Mouse (Mus musculus): ENCODE measurements around the gene Scaf1.

The Scaf1 gene

DNA sequence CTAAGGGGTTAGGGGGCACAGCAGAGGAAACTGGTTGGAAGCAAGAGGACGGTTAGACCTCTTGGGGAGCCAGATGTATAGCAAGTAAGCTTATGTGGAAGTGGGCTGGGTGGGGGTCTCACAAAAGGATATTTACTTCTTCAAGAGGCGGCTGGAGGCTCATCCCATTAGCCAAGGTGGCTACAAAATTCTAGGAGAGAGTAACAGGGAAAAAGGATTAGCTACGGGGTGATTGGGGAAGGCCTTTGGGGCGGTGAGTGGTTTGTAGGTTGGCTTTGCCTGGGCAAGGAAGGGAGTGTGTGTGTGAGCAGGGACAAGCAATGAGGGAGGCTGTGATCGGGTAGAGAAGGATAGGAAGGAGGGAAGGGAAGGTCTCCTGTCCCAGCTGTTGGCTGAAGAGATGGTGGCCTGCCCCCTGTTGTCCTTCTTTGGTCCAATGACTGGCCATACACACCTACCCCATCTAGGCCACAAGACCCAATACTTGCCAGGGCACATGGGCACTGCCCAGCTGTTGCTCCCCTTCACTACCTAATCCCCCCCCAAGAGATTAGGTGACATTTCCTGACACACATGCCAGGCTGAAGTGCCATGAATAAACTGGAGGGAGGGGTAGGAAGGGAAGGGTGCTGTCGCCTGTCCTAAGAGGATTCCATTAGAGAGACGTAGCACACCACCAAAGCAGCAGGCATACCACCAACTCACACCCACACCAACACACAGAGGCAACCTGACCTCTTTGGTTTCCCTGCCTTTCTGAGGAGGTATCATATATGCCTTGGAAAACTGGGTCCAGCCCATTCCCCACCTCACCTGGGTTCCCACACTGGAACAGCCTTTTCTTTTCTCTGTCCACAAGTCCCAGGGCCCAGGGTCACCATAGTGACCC, 32.0 kb downstream of the Scaf1 start:
- no peak for DNase-seq (ENCODE audit: low spot score)

DNA sequence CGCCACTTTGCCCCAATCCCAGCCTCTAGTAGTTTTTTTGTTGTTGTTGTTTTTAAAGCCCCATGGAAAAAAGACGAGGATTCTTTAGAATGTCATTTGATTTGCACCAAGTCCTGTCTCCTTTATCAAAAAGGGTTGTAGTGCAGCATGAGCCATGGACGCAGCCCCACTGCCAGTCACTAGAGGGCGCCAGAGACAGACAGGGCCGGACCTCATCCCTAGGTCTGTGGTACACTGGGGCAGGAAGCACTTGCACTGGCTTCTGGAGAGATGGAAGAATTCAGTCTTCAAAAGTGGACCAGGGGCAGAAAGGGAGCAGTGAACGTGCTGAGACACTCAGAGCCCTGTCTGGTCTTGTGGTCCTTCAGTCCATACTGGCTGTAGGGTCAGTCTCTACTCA, 33.1 kb downstream of the Scaf1 start:
- DNase-seq (ENCODE audit: low spot score) = peak; percentile 82

DNA sequence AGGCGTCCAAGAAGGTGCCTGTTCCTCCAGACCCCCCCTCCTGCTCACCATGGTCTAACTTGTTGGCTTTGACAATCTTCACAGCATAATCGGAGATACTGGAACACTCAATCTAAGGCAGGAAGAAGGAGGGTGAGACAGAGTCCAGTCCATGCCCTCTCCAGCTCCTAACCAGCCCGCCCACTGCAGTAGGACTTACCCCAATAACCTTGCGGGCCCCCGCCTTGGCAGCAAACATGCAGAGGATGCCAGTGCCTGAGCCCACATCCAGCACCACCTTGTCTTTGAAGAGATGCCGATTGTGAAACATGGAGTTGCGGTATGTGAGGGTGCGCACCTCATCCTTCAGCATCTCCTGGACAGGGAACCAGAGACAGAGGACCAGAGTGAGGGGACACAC, 34.6 kb downstream of the Scaf1 start:
- DNase-seq (ENCODE audit: low spot score) = no peak

DNA sequence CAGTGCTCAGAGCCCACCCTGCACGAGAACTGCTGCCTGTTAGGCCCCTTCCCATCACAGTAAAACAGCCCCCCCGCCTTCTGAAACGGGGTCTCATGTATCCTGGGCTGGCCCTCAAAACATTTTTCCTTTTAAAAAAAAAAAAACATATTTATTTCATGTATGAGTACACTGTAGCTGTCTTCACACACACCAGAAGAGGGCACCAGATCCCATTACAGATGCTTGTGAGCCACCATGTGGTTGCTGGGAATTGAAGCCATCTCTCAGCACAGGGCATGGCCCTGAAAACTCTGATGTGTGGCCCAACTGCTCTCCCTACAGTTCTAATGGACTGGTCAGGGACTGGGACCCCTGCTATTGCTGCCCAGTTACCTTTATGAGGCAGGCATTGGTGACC, 37.9 kb downstream of the Scaf1 start:
- DNase-seq (ENCODE audit: low spot score) = no peak

DNA sequence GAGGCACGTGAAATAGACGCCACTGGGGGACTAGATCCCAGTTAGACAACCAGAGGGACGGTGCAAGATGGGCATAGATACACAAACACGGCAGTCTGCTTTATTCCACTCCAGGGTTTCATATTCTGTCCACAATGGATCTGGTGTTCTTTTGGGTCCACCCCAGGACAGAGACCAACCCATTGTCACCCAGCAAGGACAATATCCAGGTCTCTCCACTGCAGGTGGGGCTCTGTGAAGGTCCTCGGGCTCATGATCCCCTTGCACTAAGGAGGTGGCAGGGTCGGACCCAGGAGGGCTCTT, 41.1 kb downstream of the Scaf1 start:
- no peak for DNase-seq (ENCODE audit: low spot score)

DNA sequence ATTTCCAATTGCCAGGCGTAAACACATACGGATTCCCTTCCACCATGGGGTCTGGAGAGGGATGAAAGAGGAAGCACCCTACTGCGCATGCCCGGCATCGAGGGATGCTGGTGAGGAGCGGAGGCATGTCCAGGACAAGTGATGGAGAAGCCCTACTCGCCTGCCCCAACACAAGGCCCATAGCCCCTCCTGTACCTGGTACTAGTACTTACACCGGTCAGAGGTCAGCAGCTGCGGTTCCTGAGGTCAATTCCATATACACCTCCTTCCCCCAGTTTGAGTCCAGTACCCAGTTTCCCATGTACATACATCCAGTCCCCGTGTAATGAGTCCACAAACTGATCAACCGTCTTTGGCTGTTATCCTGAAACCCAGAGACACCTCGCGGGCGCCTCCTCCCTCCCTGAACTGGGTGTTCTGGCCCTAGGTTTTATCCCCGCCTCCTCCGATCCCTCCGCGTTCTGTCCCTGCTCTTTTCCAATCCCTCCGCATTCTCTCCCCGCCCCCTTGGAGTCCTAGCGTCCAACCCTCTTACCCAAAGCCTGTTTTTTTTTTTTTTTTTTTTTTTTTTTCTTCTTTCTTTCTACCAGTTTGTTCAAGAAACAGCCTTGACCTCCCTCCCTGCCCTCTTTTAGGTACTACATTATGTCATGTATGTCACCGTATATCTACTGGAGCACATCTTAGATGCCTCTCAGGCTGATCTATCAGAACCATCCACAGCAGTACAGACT, 41.6 kb downstream of the Scaf1 start, which contains the start of gene Cpt1c:
Gene Cpt1c, minus strand, starts transcription at position 469 of the 734 bp plus-strand sequence.
- peak; percentile 78 for DNase-seq (ENCODE audit: low spot score)

DNA sequence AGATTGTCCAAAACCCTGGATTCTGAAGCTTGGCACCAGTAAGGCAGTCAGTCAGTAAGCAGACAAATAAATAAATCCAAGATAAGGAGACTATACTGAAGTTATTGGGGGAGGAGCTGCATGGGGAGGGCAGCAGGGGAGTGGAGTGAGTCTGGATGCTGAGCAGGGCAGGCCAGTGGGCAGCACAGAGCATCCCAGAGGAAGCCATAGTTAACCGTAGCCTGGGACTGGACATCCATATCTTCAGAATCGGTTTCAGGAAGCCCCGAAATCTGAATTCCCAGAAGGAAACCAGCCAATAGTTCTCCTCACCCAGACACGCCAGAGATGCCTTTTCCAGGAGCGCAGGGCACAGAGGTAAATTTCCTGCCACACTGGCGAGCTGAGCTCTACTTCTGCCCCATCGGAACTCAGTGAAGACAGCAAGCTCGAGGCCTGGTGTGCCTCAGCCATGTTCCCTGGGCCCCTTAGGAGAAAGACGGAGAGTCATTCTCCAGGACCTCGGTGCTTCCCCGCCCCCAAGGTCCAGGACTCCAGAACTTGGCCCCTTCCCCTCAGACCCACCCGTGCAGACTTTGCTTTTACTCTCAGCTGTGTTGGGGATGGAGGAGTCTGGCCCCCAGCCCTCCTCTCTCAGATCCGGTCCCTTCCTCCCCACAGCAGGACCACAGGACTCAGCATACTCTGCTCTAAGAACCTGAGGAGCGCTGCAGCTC, 42.6 kb downstream of the Scaf1 start:
- DNase-seq (ENCODE audit: low spot score) = no peak

DNA sequence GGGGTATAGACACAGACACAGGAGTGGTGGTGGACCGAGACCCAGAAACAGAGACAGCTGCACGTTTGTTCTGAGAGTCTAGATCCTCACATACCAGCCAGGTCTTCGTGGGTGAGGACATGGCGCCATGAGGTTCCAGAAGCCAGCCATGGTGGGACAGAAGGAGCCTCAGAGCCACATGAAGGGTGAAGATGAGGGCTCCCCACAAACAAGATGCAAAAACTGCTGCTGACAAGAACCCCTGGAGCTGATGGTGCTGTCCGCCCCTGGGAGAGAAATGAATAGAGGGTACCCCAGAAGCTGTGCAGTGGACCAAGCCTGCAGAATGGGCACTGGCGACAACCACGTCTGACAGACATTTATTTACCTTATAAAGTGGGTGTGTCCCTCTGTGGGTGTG, 45.0 kb downstream of the Scaf1 start:
- no peak for DNase-seq (ENCODE audit: low spot score)

DNA sequence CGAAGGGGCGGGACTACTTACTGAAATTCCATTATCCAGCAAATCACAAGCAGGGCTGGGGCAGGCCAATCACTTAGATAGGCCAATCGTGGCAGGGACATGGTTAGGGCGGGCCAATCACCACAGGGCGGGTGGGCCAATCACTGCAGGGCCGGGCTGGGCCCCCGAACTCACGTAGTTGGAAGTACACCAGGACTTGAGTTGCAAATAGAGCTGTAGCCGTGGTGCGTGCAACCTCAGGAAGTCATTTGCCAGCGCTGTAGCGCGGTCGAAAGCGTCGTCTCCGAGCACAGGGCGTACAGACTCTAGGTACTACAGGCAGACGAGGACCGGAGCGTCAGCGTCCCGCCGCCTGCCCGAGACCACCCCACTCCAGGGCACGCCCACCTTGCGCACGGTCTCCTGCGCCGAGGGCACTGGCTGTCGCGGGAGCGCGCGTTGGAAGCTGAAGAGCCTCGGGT, 45.9 kb downstream of the Scaf1 start:
- DNase-seq (ENCODE audit: low spot score) = peak; percentile 81

DNA sequence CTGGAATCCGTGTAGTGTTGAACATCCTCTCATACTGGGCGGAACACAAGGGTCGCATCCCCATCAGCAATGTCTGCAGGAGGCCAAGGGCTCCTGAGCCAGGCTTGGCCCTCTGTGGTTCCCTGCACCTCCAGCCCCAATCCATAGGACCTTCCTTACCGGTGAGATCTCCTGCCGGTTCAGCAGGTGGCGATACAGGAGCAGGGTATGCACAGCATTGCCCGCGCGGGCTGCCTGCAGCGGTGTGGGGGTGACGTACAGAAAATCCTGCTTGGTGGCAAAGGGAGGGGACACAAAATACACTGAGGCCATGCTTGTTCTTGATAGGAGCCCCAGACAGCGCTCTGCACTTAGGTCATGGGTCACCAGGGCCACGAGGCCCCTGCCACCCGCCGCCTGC, 49.5 kb downstream of the Scaf1 start:
- DNase-seq (ENCODE audit: low spot score) = no peak

DNA sequence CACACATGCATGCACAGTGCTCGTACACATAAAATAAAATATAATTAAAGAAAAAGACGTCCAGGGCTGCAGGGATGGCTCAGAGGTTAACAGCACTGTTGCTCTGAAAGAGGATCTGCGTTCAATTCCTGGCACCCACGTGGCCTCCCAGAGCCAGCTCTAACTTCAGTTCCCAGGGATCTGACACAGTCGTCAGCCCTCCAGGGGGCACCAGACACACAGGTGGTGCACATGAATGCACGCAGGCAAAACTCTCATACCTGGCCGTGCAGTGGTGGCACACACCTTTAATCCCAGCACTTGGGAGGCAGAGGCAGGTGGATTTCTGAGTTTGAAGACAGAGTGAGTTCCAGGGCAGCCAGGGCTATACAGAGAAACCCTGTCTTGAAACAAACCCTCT, 50.2 kb downstream of the Scaf1 start:
- DNase-seq (ENCODE audit: low spot score) = no peak

DNA sequence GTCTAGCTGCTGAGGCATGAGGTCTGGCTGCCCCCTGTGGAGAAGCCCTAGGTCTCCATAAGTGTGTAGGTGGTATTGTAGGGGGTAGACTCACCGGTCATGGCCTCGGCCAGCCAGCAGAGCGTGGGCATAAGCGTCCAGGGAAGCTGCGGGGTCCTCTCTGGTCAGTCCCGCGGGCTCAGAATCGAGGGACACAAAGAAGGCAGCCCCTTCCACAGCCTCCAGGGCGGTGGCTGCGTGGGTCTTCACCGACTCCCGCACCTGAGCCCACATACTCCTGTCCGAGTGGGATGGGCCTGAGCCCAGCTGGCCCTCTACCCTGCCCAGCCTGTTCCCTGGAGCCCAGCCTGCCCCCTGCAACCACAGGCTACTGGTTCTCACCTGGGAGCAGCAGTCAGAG, 51.2 kb downstream of the Scaf1 start:
- no peak for DNase-seq (ENCODE audit: low spot score)

DNA sequence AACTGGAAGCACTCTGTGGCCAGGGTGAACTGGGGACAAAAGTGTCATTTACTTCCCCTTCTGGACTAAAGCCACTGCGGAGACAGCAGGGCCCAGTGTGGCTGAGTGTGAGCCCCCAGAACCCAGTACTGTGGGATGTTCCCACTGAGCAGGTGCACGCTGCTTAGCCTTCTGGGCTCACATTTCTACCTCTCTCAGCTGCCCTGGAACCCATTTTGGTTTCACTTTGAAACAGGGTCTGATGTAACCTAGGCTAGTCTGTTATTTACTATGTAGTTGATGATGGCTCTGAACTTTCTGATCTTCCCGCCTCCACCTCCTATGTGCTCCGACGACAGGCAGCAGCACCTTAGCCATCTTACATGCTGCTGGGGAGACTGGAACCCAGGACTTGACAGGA, 53.3 kb downstream of the Scaf1 start:
- no peak for DNase-seq (ENCODE audit: low spot score)

DNA sequence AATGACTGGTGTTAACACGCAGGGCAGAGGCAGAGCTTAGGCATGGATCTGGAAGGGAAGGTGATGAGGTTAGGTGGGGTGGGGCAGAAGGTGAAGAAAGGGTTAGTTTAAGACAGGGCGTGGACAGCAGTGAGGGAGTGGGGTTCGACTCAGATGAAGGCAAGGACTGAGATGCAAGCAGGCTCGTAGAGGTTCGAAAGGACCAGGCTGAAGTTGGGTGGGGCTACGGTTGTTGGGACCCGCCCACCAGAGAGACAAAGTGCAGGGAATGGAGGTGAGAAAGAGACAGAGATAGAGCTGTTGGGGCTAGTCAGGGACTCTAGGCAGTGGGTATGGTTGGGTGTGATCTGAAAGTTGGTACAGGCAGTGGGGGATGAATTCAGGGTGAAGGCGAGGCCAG, 53.8 kb downstream of the Scaf1 start:
- no peak for DNase-seq (ENCODE audit: low spot score)

DNA sequence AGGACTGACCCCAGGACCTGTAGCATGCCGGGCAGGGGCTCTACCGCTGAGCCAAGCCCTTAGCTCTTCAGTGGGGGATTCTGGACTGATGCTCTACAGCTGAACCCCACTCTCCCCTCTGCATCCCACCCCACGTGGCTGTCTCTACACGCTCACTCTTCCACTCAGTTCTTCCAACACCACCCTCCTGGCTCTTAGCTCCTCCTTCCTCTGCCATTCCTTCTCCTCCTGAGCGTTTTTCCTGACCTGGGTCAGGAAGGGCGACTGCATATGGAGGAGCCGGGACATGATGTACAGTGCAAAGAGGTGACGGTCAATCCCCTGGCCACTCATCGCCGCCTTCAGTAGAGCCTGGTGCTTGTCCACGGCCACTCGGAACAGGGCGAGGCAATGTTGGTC, 55.7 kb downstream of the Scaf1 start:
- no peak for DNase-seq (ENCODE audit: low spot score)

DNA sequence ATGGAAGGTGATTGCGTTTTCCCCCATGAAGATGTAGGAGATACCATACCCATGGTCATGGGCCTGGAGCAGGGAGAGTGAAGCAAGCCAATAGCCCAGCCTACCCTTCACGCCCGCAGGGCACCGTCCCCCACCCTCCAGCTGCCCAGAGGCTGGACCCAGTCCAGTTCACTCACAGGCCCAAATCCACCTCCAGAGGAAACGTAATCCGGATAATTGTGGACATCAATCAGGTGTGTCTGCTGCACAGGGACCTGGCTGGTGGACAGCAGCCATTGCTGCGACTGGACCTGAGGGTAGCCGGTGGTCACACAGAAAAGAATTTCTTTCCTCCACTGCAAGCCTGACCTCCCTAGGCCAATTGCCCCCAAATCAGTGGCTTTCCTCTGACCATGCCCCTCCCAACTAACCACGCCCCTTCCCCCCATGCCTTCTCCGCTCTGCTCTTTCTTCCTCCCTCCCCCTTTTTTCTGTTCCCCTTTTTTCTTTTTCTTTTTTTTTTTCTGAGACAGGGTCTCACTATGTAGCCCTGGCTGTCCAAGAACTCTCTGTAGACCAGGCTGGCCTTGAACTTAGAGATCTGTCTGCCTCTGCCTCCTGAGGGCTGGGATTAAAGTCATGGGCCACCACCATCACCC, 56.2 kb downstream of the Scaf1 start:
- no peak for DNase-seq (ENCODE audit: low spot score)

DNA sequence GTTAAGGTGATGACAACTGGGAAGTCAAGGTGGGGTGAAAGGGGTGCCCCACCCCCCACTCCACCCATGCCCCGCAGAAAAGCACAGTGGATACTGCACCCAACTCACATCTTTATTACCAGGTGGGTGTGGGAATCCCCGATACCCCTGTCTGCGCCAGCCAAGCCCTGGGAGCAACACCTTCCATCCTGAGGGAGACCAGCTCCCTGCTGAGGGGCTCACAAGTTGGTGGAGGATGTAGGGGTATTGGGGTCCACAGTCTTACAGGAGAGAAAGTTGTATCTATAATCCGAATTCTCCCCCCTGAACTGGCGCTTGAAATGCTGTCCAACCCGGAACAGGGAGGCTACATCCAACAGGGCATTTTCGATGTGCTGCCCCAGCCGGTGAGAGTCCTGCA, 56.9 kb downstream of the Scaf1 start:
- no peak for DNase-seq (ENCODE audit: low spot score)

DNA sequence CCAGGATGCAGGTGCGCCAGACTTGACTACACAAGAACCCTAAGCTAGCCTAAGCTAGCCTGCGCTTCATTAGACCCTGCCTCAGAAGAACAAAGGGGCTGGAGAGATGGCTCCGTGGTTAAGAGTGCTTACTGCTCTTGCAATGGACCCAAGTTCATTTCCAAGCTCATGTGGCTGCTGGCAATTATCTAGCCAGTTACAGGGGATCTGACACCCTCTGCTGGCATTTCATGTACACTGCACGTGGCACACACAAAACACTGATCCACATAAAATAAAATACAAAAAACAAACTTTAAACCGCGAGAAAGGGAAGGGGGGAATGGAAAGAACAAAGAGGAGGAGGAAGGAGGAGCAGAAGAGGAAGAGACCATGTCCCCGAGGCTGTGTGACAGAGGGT, 58.0 kb downstream of the Scaf1 start:
- DNase-seq (ENCODE audit: low spot score) = no peak

DNA sequence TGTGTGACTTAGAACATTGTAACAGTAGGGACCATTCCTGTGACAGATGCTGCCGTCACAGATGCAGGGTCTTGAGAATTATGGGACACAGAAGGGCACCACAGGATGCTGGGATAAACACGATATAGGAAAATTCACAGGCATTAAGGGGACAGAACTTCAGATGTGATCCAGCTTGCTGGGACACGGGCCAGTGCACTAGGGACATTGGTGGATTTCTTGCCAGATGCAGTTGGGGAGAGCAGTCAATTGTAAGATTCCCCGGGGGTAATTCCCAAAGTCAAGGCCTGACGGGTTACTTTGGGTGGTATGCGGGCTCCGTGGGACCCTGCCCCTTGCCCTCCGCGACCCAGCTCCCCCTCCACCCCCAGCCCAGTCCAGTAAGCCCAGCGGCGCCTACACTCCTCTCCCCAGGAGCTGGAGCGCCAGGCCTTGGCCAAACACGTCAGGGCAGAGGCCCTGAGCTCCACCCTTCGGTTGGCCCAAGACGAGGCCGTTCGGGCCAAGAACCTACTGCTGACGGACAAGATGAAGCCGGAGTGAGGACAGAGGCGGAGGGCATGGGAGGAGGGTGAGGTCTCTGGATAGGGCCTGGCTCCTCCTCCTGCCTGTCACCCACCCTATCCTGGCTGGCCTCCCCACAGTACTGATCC, 58.9 kb downstream of the Scaf1 start:
- DNase-seq (ENCODE audit: low spot score) = peak; percentile 44

DNA sequence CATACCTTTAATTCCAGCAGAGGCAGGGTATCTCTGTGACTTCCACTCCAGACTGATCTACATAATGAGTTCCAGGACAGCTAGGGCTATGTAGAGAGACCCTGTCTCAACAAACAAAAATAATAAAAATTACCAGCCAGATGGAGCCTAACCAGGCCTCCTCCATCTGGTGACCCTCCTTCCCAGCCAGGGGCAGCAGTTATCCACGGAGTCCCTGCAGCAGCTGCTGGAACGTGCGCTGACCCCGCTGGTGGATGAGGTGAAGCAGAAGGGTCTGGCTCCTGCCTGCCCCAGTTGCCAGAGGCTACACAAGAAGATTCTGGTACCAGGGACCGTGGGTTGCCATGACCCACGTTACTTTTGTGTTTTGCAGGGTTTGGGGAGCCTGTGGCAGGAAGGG, 59.9 kb downstream of the Scaf1 start:
- DNase-seq (ENCODE audit: low spot score) = no peak

DNA sequence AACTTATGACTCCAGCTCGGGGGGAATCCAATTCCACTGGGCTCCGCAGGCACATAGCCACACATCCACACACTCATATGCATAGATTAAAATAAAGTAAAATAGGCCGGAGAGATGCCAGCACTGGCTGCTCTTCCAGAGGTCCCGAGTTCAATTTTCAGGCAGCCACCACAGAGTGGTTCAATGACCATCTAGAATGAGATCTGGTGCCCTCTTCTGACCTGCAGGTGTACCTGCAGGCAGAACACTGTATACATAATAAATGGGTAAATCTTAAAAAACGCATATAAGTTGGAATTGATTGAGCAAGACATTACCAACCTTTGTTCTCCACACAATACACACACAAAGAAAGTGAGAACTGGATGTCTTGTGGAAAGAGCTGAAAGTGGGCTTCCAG, 60.5 kb downstream of the Scaf1 start:
- DNase-seq (ENCODE audit: low spot score) = no peak

All from ovary, postnatal 36 days (tissue).